Mouse (Mus musculus) C2C12 (cell line): Measurements from ENCODE around the gene Gm37240.

Experiments used
- CTCF ChIP-seq: IDR thresholded peaks from one replicate; pipeline ENCODE4 v1.5.1; 2011; ENCODE audit not compliant: control insufficient read depth, insufficient read depth, insufficient read length
- MAX ChIP-seq: IDR thresholded peaks from one replicate; pipeline ENCODE4 v1.6.1; 2011; ENCODE audit warnings: mild to moderate bottlenecking, control low read depth

DNA sequence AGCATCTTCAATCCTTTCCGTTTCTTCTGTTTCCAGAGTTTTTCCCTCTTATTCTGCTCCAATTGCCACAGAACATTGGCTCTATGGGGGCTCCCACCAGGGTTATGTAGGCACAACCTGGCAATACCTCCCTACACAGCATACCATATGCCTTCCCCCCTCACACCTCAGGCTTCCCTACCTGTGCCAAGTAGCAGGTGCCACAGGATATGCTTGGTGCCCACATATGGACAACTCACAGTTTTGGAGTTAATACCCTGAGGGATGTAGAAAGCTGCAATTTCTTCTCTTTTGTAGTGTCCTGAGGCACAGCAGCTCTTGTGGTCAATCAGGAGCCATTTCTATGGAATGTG, 488.9 kb downstream of the Gm37240 start:
- TF ChIP-seq CTCF (no peak), MAX (no peak)
